ENCODE assay signal across 8 mouse cellular contexts in genomic region chr5:108270415-108270814, GRCm38 (mm10). TPM values are rescaled to one million over a fixed set of nuclear protein-coding genes. Genes with fewer than 3 reads are reported as not detected.
DNase-seq lines count a peak whose midpoint lies in the region; ATAC-seq and TF ChIP-seq lines count a peak whose summit lies in the region.

No protein-coding gene starts in this region.

- no peak for DNase-seq in spleen, adult 2 months (ENCODE audit: low read depth in 1 of 2, low spot score in 2 of 2)
- DNase-seq in spleen, adult 18-20 months: no peak
- no peak for DNase-seq in limb, embryonic 14.5 days (ENCODE audit: low spot score)
- DNase-seq in frontal cortex, postnatal 25 days (ENCODE audit: low spot score in 2 of 2): no peak
- no peak for DNase-seq in gastrocnemius, postnatal 25 days
- no peak for DNase-seq in frontal cortex, postnatal 14 days (ENCODE audit: low spot score in 2 of 2)

- H3K36me3 ChIP-seq in spleen, adult 2 months (ENCODE audit: control insufficient read depth, insufficient read depth, low read length): peaks cover 2% of the 10 kb centered on the region
- H3K36me3 ChIP-seq in erythroblast, embryonic 14.5 days (ENCODE audit: control insufficient read depth): peaks cover 36% of the 10 kb centered on the region
- 0 out of 2 replicates have a peak, but pooled peaks cover 5% of the 10 kb centered on the region for H3K36me3 ChIP-seq in limb, embryonic 14.5 days (ENCODE audit: control insufficient read depth, insufficient read depth, low read length)
- no peaks in the 10 kb centered on the region for H3K36me3 ChIP-seq in stomach, embryonic 16.5 days (ENCODE audit: control insufficient read depth, insufficient read depth, low read length)

- H3K27me3 ChIP-seq in spleen, adult 2 months (ENCODE audit: control insufficient read depth, insufficient read depth, low read length): no peaks in the 10 kb centered on the region
- no peaks in the 10 kb centered on the region for H3K27me3 ChIP-seq in erythroblast, embryonic 14.5 days (ENCODE audit: control insufficient read depth)
- H3K27me3 ChIP-seq in limb, embryonic 14.5 days (ENCODE audit: control insufficient read depth, insufficient read depth, low read length): no peaks in the 10 kb centered on the region
- H3K27me3 ChIP-seq in stomach, embryonic 16.5 days (ENCODE audit: control insufficient read depth, insufficient read depth, low read length): no peaks in the 10 kb centered on the region

- peak overlapping the region; percentile 90 for H3K4me2 ChIP-seq in limb, embryonic 14.5 days (replicated peaks; ENCODE audit: low read depth, low read length, severe bottlenecking)
- peak overlapping the region; percentile 73 for H3K4me2 ChIP-seq in stomach, embryonic 16.5 days (ENCODE audit: low read depth, low read length)

- no peak for TF ChIP-seq CTCF in spleen, adult 2 months (IDR thresholded peaks at IDR 0.05; ENCODE audit: extremely low read depth, insufficient read depth, insufficient read length, insufficient replicate concordance)

- H3K4me3 ChIP-seq in spleen, adult 2 months (ENCODE audit: extremely low read depth, insufficient read depth, insufficient read length): peak overlapping the region; percentile 94
- H3K4me3 ChIP-seq in erythroblast, embryonic 14.5 days (replicated peaks): peak overlapping the region; percentile 79
- H3K4me3 ChIP-seq in limb, embryonic 14.5 days (replicated peaks; ENCODE audit: low read length): peak overlapping the region; percentile 93
- H3K4me3 ChIP-seq in stomach, embryonic 16.5 days (replicated peaks; ENCODE audit: low read length): peak overlapping the region; percentile 99

- 7% methylated on average over 9 of the region's 9 CpGs for WGBS in spleen, adult 2 months
- 47% methylated on average over 9 of the region's 9 CpGs for WGBS in limb, embryonic 14.5 days
- WGBS in stomach, embryonic 16.5 days: 20% methylated on average over 9 of the region's 9 CpGs

- TF ChIP-seq POLR2A in spleen, adult 2 months (IDR thresholded peaks at IDR 0.05; ENCODE audit: low read depth, low read length): no peak
- no peak for TF ChIP-seq POLR2A in limb, embryonic 14.5 days (IDR thresholded peaks at IDR 0.05; ENCODE audit: borderline replicate concordance, extremely low read depth, insufficient read depth, insufficient read length)

- H3K4me1 ChIP-seq in spleen, adult 2 months (ENCODE audit: control insufficient read depth, insufficient read depth, insufficient read length): peaks cover 2% of the 10 kb centered on the region; the same call in 1 of the 2 replicates
- H3K4me1 ChIP-seq in erythroblast, embryonic 14.5 days (ENCODE audit: control insufficient read depth): peaks cover 61% of the 10 kb centered on the region
- H3K4me1 ChIP-seq in limb, embryonic 14.5 days (ENCODE audit: control insufficient read depth, insufficient read depth, low read length): peaks cover 17% of the 10 kb centered on the region
- peaks cover 9% of the 10 kb centered on the region for H3K4me1 ChIP-seq in stomach, embryonic 16.5 days (ENCODE audit: control insufficient read depth, insufficient read depth, low read length)

- H3K9ac ChIP-seq in limb, embryonic 14.5 days (ENCODE audit: low read depth, low read length, severe bottlenecking): peak overlapping the region; percentile 95
- peak overlapping the region; percentile 98; the same call in 1 of the 2 replicates for H3K9ac ChIP-seq in stomach, embryonic 16.5 days (ENCODE audit: low read length)

- ATAC-seq in limb, embryonic 14.5 days (ENCODE audit: low FRiP score, low read depth): no peak
- ATAC-seq in stomach, embryonic 16.5 days (ENCODE audit: insufficient read depth, low FRiP score): no peak

- H3K9me3 ChIP-seq in erythroblast, embryonic 14.5 days (ENCODE audit: control insufficient read depth, low read length): no peaks in the 10 kb centered on the region
- no peaks in the 10 kb centered on the region for H3K9me3 ChIP-seq in limb, embryonic 14.5 days (ENCODE audit: control insufficient read depth, low read length)
- no peaks in the 10 kb centered on the region for H3K9me3 ChIP-seq in stomach, embryonic 16.5 days (replicated peaks; ENCODE audit: control insufficient read depth, low read length)

- H3K27ac ChIP-seq in spleen, adult 2 months (ENCODE audit: insufficient read depth, low read length): no peak overlapping the region
- no peak overlapping the region for H3K27ac ChIP-seq in limb, embryonic 14.5 days (replicated peaks; ENCODE audit: low read depth, low read length)
- H3K27ac ChIP-seq in stomach, embryonic 16.5 days (ENCODE audit: low read length): no peak overlapping the region

RNA-seq across cellular contexts. Expression of gene Dr1, which starts 1.7 kb away (rescaled TPM):
- 16.0 and 23.5 TPM in 2 replicates for polyA plus RNA-seq in spleen, adult 2 months (2012; rRNA removed)
- 0.88 and 1.4 TPM in 2 replicates for polyA plus RNA-seq in erythroblast, embryonic 14.5 days (2012)
- 33.7 and 37.0 TPM in 2 replicates for polyA plus RNA-seq in limb, embryonic 14.5 days (2012; rRNA removed)
- polyA plus RNA-seq in limb, embryonic 14.5 days (2014; fragmentation: Nextera tagmentation; extraction: Ambion mirVana): 44.4 and 46.5 TPM in 2 replicates
- polyA plus RNA-seq in stomach, embryonic 16.5 days (2015; fragmentation: Nextera tagmentation; extraction: Ambion mirVana): 43.3 and 43.9 TPM in 2 replicates
- total RNA-seq in gastrocnemius, postnatal 25 days (2021): 10 to 100 TPM; 14.7 to 15.6 TPM

RNA-seq across cellular contexts. Expression of gene Pigg, which starts 42.0 kb away (rescaled TPM):
- 2.4 and 2.7 TPM in 2 replicates for polyA plus RNA-seq in spleen, adult 2 months (2012; rRNA removed)
- 0.09 and 0.10 TPM in 2 replicates for polyA plus RNA-seq in erythroblast, embryonic 14.5 days (2012)
- polyA plus RNA-seq in limb, embryonic 14.5 days (2012; rRNA removed): 5.8 and 6.0 TPM in 2 replicates
- polyA plus RNA-seq in limb, embryonic 14.5 days (2014; fragmentation: Nextera tagmentation; extraction: Ambion mirVana): 2.4 TPM in 2 replicates
- 8.0 and 8.8 TPM in 2 replicates for polyA plus RNA-seq in stomach, embryonic 16.5 days (2015; fragmentation: Nextera tagmentation; extraction: Ambion mirVana)
- total RNA-seq in gastrocnemius, postnatal 25 days (2021): 1 to 10 TPM; 3.2 to 3.9 TPM
